Mouse (Mus musculus) mouse embryonic stem cell (cell line): ENCODE data around the gene Necap2.

ENCODE experiments used
- in situ Hi-C, 2 experiments: fragments of 300-500 bp; cut with MboI; formaldehyde crosslinking; loops; 1 replicate in 1 of 2; 3 replicates in 1 of 2; pipeline ENCODE4 v1.14.3; 2019 to 2020; ENCODE audit warnings: low sequenced_read_pairs in 2 of 2, low pct_unique_long_range_greater_than_20kb in 1 of 2, mixed read lengths in 1 of 2; ENCODE audit not compliant: unreplicated experiment in 1 of 2

Gene Necap2

GRCm38 (mm10) chr4:141077681-141078509 lies at the start of gene Necap2:
Gene Necap2 (minus strand): TSS chr4:141078357.
- in situ Hi-C loops, result no loop called here

- in situ Hi-C loops, result no loop called here
Observed at GRCm38 (mm10) chr4:141123065-141123464, 44.9 kb upstream of the Necap2 start.

- in situ Hi-C loops, result no loop called here
Observed at GRCm38 (mm10) chr4:141122663-141123062, 44.5 kb upstream of the Necap2 start.

DNA sequence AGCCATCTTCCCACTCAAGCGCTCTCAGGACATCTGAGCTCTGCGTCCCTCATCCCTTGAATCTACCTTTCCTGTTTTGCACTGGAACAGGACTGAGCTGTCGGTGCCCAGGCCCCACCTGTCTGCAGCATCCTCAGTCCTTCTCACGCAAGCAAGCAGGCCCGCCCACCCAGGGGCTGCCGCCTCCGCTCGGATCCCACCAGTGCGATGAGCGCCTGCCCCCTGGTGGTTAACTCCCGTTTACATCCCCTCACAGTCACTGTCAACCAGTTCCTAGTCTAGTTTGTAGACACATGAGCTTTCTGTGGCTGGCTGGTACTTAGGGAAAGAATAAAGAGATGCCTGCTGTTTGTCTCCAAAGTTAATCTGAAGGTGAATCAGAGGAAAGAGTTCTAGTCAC lies 42.5 kb upstream of the Necap2 start:
- in situ Hi-C loops, result no loop called here

GRCm38 (mm10) chr4:141118691-141119090 lies 40.5 kb upstream of the Necap2 start:
- in situ Hi-C loops, result no loop called here

DNA sequence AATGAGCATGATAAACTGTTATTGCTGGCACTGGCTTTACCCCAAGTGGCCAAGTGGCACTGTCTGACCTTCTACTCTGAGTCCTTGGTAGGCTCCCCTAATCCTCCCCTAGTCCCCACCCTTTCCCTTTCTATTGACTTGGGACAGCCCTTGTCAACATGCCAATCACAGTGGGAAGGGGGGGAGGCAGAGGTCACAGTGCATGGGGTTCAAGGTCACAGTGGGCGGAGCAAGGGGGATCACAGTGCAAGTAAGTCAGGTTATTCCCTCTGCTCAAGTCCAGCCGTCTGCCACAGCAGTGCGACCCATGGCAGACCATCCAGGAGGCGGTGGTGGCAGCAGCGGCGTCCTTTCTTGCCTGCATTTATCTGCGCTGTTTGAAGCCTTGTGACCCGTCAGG lies 37.2 kb upstream of the Necap2 start:
- in situ Hi-C loops, result no loop called here

- in situ Hi-C loops, result no loop called here
Observed at GRCm38 (mm10) chr4:141114521-141114981, 36.4 kb upstream of the Necap2 start.

DNA sequence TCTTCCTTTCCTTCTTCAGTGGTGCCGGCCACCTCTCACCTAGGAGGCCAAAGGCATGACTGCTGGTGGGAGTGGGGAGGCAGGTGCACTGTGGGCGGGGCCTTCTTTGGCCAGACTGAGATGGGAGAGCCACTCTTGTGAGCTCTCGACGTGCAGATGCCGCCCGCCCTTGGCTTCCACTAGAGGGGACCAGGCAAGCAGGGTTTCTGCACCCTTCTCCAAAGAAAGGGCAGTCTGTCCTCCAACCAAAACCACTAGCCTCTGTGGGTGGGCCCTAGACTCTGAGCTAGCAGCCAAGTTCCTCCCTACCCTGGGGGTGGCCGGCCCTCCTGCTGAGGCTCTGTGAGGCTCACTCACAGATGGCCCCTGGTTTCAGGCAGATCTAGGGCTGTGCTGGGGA lies 35.7 kb upstream of the Necap2 start:
- in situ Hi-C loops, result no loop called here

DNA sequence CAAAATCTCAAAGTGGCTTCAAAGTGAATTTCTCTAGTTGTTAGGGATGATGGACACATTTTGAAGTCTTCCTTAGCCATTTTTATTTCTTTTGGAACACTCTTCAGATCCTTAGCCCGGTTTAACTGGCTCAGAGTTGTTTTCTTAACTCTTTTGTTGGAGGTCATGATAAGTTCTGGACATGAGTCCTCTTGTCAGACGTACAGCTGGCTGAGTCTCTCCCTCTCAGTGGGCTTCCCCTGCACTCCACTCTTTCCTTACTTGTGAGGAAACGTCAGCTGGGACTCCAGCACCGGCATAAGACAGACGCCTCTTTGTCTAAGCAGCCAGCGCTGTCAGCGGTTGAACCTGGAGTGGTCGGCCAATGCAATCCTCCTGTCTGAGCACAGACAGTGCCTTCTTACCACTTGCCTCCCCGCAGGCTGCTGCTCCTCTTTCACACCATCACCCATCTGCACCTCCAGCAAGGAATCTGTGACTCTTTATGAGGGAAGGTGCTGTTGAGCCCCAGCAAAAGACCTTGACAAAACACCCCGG lies 30.1 kb upstream of the Necap2 start:
- in situ Hi-C loops, result no loop called here

DNA sequence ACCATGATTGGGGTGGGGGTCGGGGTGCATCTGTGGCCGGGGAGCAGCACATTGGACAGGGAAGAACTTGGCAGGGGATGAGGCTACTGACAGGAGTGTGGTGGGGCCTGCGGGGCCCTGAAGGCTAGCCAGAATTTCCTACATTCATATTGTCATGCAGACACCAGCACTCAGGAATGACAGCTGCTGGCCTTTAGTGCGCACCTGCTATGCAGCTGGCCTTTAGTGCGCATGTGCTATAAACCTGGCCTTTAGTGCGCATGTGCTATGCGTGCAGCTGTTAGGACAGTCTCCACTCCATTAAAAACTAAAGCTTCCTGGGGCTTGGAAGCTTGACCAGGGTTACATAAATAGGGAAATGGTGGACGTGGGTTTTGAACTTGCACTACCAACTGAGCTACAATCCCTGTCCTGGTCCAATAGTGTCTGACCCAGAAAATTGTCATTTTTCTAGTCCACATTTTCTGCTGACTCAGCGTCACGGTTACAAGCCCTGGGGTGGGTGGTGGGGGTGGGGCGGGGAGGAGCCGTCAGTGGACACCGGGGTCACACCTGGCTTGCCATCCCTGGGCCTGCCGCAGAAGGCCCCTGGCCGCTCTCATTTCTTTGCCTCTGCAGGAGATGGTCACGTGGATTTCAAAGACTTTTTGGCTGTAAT lies 28.5 kb upstream of the Necap2 start:
- in situ Hi-C loops, result no loop called here

- in situ Hi-C loops, result no loop called here
Observed at GRCm38 (mm10) chr4:141101855-141102254, 23.7 kb upstream of the Necap2 start.

DNA sequence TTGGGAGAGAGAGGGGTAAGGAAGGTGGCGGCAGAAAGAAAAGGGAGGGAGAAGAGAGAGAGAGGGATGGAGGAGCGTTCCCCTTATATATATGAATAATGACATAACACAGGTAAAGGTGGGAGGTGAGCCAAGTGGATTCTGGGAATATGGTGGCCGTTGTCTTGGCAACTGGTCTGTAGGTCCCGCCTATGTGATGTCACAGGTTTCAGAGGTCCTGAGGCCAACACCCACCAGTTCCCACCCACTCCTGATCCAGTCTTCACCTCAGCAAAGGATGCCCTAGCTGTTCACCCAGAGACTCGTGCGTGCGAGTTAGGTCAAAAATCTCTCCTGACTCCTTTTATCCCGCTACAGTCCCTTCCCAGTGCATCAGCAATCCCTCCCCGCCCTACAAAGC lies 23.1 kb upstream of the Necap2 start:
- in situ Hi-C loops, result no loop called here

DNA sequence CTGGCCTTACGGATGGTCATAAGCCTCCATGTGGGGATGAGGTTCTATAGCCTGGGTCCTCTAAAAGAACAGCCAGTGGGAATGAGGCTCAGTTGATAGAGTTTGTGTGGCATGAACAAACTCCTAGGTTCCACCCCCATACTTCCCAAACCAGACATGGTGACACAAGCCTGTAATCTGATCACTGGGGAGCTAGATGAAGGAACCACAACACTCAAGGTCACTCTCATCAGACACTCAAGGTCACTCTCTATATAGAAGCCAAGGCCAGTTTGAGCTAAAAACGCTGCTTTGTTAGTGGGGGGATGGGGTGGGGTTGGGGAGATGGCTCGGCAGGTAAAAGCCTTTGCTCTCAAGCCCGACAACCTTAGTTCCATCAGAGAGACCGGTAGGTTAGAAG lies 21.8 kb upstream of the Necap2 start:
- in situ Hi-C loops, result no loop called here

- in situ Hi-C loops, result no loop called here
Observed at GRCm38 (mm10) chr4:141098935-141099334, 20.8 kb upstream of the Necap2 start.

GRCm38 (mm10) chr4:141096710-141097109 lies 18.6 kb upstream of the Necap2 start:
- in situ Hi-C loops, result no loop called here

DNA sequence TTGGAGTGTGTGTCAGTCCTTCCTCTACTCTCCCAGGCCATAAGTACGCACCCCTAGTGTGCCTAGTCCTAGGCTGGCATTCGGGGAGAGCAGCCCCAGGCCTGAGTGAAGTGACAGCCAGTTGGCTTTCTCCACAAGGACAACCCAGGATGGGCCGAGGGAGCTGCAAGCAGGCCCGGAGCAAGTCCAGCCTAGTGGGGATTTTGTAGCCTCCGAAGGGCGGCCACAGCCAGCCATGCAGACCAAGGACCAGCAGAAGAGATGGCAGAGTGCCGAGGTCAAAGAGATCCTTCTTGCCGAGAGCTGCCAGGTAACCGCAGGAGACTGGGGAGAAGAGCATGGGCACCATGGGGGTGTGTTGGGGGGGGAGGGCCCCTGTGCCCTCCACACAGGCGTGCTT lies 16.9 kb upstream of the Necap2 start:
- in situ Hi-C loops, result no loop called here

DNA sequence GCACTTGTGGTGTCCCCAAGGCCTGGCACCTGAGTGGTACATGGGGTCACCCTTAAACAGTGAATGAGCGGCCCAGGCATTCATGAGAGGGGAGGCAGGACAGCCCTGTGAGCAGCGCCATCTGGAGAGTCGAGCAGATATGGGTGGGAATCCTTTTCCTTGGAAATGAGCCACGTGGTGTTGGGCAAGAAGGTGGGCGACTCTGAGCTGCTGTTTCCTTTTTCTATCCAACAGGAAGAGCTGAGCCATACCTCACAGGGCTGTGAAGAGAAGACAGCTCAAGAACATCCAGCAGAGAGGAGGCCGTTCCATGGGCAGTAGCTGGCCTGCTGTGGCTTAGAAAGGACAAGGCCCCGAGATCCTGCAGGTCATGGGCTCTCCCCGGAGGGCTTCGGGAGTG lies 10.6 kb upstream of the Necap2 start:
- in situ Hi-C loops, result no loop called here

DNA sequence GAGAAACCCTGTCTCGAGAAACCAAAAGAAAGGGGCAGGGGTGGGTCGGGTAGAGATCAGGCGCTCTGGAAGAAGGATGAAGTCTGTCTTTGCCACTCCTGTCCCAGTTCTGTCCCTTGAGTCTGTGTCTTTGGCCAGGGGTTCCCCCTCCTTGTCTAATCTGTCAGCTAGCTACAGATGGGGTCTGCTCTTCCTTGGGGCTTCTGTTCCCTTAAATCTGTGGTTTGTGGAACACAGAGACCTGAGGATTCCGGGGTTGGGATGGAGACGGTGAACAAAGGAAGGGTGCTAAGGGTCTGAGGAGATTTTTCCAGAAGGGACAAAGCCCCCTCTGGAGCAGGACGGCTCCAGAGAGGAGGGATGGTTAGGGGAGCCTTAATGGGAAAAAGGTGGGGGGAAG lies 9.9 kb upstream of the Necap2 start, which contains the start of gene Spata21:
TSS of gene Spata21 (plus strand) at position 301 of the 400 bp plus-strand sequence.
- in situ Hi-C loops, result no loop called here

- in situ Hi-C loops, result no loop called here
Observed at GRCm38 (mm10) chr4:141086862-141087261, 8.7 kb upstream of the Necap2 start.
